Mouse (Mus musculus) neutrophil, adult 5-6 weeks (primary cell): Measurements from ENCODE around the gene Bmpr1b. TPM values are rescaled to one million over a fixed set of nuclear protein-coding genes. Genes with fewer than 3 reads are reported as not detected.

Experiments
- ATAC-seq: fragments of 151-379, 151-347 bp; 2 replicates; pipeline ENCODE4 v1.8.0; 2017; ENCODE audit warnings: mild to moderate bottlenecking, moderate TSS enrichment; ENCODE audit not compliant: insufficient number of reproducible peaks, poor library complexity, low FRiP score, severe bottlenecking; ENCODE audit errors: extremely low read depth
- total RNA-seq: library from RNA; stranded (forward); fragments of 200-1000 nt; gene quantifications from 2 replicates; pipeline ENCODE4 v1.2.3, GENCODE M21; 2017

Bmpr1b gene
- not detected in 2 replicates for total RNA-seq

- no peak for ATAC-seq
Observed at GRCm38 (mm10) chr3:142168863-142169521, at the start of gene Bmpr1b. Gene Bmpr1b, minus strand, starts transcription at chr3:142169425.

GRCm38 (mm10) chr3:142212821-142213220, 43.6 kb upstream of the Bmpr1b start:
- ATAC-seq = no peak

GRCm38 (mm10) chr3:142212186-142212585, 43.0 kb upstream of the Bmpr1b start:
- no peak for ATAC-seq

- ATAC-seq = no peak
Observed at GRCm38 (mm10) chr3:142209981-142210380, 40.8 kb upstream of the Bmpr1b start.

DNA sequence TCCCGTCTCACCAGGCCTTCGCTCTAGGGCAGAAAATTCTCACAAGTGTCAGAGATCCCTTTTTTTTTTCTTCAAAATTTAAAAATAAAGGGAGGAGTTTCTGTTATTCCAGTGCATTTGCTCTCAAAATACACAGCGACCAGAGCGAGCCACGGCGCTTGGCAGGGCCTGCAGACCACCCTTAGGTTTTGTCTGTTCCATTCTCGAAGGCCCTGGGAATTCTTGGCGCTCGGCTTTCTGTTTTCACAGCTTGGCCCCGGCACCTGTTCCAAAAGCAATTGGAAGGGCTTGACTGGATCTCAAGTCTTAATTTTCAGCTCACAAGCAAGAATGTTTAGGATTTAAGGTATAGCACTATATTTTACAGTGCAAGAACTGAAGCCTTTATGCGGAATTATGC, 39.8 kb upstream of the Bmpr1b start:
- ATAC-seq = no peak

DNA sequence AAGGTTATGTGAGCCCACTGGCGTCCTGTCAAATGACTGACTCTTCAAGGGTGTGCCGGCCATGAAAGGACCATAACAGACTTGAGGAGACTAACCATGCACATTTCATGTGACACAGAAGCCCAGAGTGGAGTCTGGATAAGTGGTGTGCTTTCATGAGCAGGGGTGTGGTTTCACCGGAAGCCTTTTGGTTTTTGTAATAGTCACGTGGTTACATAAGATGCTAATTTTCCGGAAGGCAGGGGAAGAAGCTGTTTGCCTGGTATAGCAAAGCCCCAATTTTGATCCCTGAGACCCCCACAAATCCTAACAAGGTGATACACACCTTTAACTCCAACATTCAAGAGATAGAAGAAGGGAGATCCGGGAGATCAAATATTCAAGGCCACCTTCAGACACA, 38.3 kb upstream of the Bmpr1b start:
- ATAC-seq = no peak

DNA sequence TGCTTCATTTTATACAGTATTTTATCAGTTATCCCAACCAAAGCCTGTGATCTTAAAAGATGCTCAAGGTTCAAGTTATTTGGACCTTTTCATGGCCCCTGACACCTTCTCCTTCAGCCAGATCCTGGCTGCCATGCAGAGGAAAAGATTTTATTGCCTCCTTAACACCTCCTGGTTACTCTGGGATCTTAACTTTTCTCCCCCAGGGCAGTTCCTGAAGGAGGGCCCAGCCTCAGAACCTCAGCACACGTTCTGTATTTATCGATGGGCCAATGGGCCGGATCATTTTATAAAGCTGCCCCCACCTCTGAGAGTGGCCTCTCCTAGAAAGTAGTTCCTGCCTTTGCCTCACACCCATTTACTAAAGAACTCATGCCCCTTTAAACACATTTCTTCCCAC, 37.1 kb upstream of the Bmpr1b start:
- ATAC-seq = no peak

GRCm38 (mm10) chr3:142196142-142196541, 26.9 kb upstream of the Bmpr1b start:
- ATAC-seq = no peak

- ATAC-seq = 0 out of 2 replicates have a peak, but pooled peaks have one; percentile 26
Observed at GRCm38 (mm10) chr3:142191627-142192026, 22.4 kb upstream of the Bmpr1b start.

GRCm38 (mm10) chr3:142186551-142186950, 17.3 kb upstream of the Bmpr1b start:
- ATAC-seq = no peak

GRCm38 (mm10) chr3:142173996-142174395, 4.8 kb upstream of the Bmpr1b start:
- no peak for ATAC-seq

- ATAC-seq = no peak
Observed at GRCm38 (mm10) chr3:142168251-142168862, 868 bp downstream of the Bmpr1b start.

- ATAC-seq = no peak
Observed at GRCm38 (mm10) chr3:142164981-142165380, 4.2 kb downstream of the Bmpr1b start.

- ATAC-seq = no peak
Observed at GRCm38 (mm10) chr3:142163896-142164295, 5.3 kb downstream of the Bmpr1b start.

GRCm38 (mm10) chr3:142161405-142161804, 7.8 kb downstream of the Bmpr1b start:
- no peak for ATAC-seq

DNA sequence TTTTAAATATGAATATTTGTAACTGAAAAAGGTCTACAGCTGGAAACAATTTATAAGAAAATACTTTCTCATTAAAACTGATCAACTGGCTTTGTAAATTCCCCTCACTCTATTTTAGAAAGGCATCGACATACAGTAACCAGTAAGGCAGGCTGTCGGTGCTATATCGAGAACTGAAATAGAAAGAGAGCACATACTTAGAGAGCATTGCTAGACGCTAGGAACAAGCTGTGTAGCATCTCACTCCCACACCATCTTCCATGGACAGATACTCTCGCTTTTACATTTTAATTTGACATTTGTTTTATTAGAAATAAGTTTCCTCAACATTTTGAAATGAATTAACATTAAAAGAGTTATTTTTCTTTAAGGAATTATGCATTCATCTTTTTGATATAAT, 17.2 kb downstream of the Bmpr1b start:
- no peak for ATAC-seq

- ATAC-seq = no peak
Observed at GRCm38 (mm10) chr3:142138796-142139195, 30.4 kb downstream of the Bmpr1b start.

DNA sequence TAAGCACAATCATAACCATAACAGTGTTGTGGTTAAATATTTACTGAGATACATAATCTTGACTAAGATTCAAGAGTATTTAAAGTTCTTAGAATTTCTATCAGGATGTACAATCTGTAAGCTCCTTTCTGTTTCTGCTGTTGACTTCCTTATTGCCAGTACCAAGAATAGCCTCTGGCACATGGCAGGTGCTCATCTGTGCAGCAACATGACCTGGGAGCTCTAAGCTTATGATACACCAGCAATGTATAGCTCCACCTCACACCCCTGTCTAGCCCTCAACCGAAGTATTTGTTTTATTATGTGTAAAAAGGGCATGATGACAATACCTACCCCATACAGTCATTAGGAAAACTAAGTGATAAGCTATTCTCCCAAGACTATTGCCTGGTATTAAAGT, 42.8 kb downstream of the Bmpr1b start:
- no peak for ATAC-seq

GRCm38 (mm10) chr3:142125556-142125955, 43.7 kb downstream of the Bmpr1b start:
- no peak for ATAC-seq

DNA sequence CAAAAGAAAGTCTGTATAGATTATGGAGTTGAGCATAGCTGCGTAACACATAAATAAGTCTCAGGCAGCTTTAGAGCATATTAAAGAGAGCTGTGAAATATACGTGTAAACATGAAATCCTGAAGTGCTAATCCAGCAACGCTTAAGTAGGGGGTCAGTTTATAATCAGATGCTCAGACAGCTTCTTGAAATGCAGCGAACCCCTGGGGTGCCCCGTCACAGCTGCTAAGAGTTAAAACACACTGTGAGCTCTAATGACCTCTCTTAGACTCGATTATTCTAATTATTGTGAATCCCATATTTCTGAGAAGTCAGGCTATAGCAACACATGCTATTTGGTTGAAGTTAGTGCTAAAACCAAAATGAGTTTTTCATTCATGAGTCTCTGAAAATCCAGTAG, 45.0 kb downstream of the Bmpr1b start:
- ATAC-seq = no peak

- ATAC-seq = no peak
Observed at GRCm38 (mm10) chr3:142122376-142122775, 46.8 kb downstream of the Bmpr1b start.
